Mouse (Mus musculus) hindbrain, embryonic 15.5 days (tissue): ENCODE results near the gene Map3k1. TPM values are rescaled to one million over a fixed set of nuclear protein-coding genes. Genes with fewer than 3 reads are reported as not detected.

Experiments used
- ATAC-seq: fragments of 200-750 bp; cut with Nextera tagmentation; 2 replicates; pipeline ENCODE4 v1.8.0; 2017; ENCODE audit warnings: low read depth, moderate number of reproducible peaks, moderate TSS enrichment; ENCODE audit not compliant: low FRiP score
- H3K27ac ChIP-seq: fragments of 300-500 bp; sonication (generic); replicated peaks from 2 replicates; pipeline ENCODE4 v1.5.1; 2015; ENCODE audit warnings: mild to moderate bottlenecking, inconsistent platforms
- H3K27me3 ChIP-seq: fragments of 300-500 bp; sonication (generic); 2 replicates; pipeline ENCODE4 v1.6.1; 2015; ENCODE audit warnings: control low read depth, inconsistent platforms
- H3K36me3 ChIP-seq: fragments of 300-500 bp; sonication (generic); 2 replicates; pipeline ENCODE4 v1.6.1; 2015; ENCODE audit warnings: control low read depth, inconsistent platforms
- H3K4me1 ChIP-seq: fragments of 300-500 bp; sonication (generic); replicated peaks from 2 replicates; pipeline ENCODE4 v1.6.1; 2015; ENCODE audit warnings: control low read depth, inconsistent platforms
- H3K4me2 ChIP-seq: fragments of 300-500 bp; sonication (generic); 2 replicates; pipeline ENCODE4 v1.6.1; 2015; ENCODE audit warnings: moderate library complexity, mild to moderate bottlenecking, inconsistent platforms
- H3K4me3 ChIP-seq: fragments of 300-500 bp; sonication (generic); 2 replicates; pipeline ENCODE4 v1.5.1; 2015; ENCODE audit warnings: mild to moderate bottlenecking, inconsistent platforms
- H3K9ac ChIP-seq: fragments of 300-500 bp; sonication (generic); 2 replicates; pipeline ENCODE4 v1.6.1; 2015; ENCODE audit warnings: inconsistent platforms
- H3K9me3 ChIP-seq: fragments of 300-500 bp; sonication (generic); 2 replicates; pipeline ENCODE4 v1.6.1; 2016; ENCODE audit warnings: control low read depth, inconsistent platforms
- WGBS: fragments of 180-500 bp; shearing (Covaris S2); methylation state at CpG from one replicate; pipeline ENCODE4 v1.1.7; 2015; 5-methylcytosine and 5-hydroxymethylcytosine counted together
- polyA plus RNA-seq: library from polyadenylated mRNA; unstranded; fragments of >200 nt; fragmentation: Nextera tagmentation; extraction: Ambion mirVana; gene quantifications from 2 replicates; pipeline ENCODE4 v1.2.1, GENCODE M21; 2015

The Map3k1 gene
- polyA plus RNA-seq, 1 experiment from 2014 or later, result 11.3 TPM

DNA sequence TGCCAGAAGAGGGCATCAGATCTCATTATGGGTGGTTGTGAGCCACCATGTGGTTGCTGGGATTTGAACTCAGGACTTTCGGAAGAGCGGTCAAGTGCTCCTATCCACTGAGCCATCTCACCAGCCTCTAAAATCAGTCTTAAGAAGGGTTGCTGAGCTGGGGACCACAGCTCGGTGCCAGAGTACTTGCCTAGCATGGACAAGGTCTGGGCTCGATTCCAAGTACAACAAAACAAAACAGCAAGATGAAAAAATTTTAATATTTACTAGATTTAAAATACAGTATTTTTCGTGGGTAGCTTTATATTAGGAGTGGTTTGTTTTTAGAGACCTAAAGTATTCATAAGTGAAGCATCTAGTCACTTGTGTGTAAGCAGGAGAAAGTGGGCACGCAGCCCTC lies 55.5 kb downstream of the Map3k1 start:
- ATAC-seq, result no peak
- peaks cover 88% of the 10 kb centered on the region for H3K36me3 ChIP-seq
- no peaks in the 10 kb centered on the region for H3K9me3 ChIP-seq
- no peak overlapping the region for H3K4me3 ChIP-seq
- H3K4me2 ChIP-seq, result no peak overlapping the region
- H3K27ac ChIP-seq, result no peak overlapping the region
- no peak overlapping the region for H3K9ac ChIP-seq
- H3K4me1 ChIP-seq, result no peaks in the 10 kb centered on the region
- WGBS, result 92% methylated on average over 6 of the region's 6 CpGs
- no peaks in the 10 kb centered on the region for H3K27me3 ChIP-seq

DNA sequence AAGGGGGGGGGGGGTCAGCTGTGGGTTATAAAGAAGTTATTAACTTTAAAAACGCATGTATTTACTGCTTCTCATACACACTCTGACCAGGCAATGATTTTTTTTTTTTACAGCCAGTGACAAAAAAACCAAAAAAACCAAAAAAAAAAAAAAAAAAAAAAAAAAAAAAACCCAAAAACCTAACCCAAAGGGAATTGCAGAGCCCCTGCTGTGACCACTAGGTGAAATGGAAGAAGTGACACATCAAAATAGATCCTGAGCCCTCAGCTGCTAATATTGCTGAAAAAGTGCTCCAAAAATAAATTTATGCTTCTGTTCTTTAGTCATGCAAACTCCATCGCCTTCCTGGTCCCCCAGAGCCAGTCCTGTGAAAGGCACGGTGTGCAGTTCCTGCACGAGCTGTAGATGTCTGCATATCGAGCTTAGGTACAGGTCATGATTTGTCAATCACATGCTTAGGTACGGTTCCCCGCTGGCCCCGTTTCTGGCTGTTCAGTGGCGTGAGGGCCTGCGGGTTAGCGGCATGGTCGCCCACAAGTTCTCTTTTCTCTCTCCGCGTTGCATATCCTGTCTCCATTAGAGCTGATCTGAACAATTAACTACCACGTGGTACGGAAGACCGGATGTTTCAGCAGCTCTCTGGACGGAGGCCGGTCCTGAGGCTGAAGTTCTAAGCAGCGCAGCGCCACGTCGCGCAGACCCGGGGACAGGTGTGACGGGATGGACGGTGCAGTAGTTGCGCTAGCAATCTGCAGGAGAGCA lies 60.3 kb downstream of the Map3k1 start:
- H3K36me3 ChIP-seq, result peaks cover 47% of the 10 kb centered on the region
- no peak overlapping the region for H3K27ac ChIP-seq
- no peak for ATAC-seq
- no peak overlapping the region for H3K9ac ChIP-seq
- WGBS, result 93% methylated on average over 28 of the region's 28 CpGs
- no peaks in the 10 kb centered on the region for H3K9me3 ChIP-seq
- no peaks in the 10 kb centered on the region for H3K4me1 ChIP-seq
- no peak overlapping the region for H3K4me3 ChIP-seq
- no peaks in the 10 kb centered on the region for H3K27me3 ChIP-seq
- H3K4me2 ChIP-seq, result no peak overlapping the region

DNA sequence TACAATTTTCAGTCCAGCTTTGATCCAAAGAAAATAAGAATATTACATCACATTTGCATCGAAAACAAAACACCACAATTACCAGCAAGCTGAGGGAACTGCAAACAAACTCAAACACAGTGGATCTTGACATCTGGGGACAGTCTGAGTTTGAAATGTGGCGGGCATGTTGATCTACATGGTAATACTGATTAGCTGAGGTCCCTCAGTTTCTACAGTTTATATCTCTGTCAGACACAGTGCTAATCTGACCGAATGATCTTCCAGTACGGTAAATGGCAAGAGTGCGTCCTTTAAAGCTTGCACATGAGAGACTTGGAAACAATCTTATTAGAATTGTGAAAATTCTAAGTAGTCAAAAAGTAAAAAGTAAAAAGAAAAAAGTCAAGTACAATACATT lies 62.0 kb downstream of the Map3k1 start:
- Histone ChIP-seq H3K9me3 (no peaks in the 10 kb centered on the region), H3K27me3 (no peaks in the 10 kb centered on the region), H3K4me1 (no peaks in the 10 kb centered on the region), H3K9ac (no peak overlapping the region), H3K4me2 (no peak overlapping the region), H3K4me3 (no peak overlapping the region), H3K36me3 (peaks cover 33% of the 10 kb centered on the region), H3K27ac (no peak overlapping the region)
- no peak for ATAC-seq
- 94% methylated on average over 5 of the region's 5 CpGs for WGBS

DNA sequence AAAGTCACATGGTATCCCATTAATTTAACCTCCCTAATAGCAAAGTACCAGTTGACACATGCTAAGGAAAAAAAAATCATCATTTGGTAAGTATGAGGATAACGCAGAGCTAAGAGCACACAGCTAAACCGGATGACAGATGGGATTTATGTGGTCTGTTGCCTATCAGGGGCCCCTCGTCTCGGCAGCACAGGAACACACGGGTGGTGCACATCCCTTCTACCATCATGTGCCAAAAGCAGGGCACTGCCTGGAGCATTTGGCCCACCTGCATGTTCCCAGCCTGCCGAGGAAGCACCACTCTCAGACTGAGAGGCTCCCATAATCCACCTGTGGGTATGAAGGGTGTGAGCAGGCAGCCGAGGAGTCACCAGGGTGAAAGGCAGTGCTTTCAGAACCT lies 63.6 kb downstream of the Map3k1 start:
- H3K27ac ChIP-seq, result no peak overlapping the region
- WGBS, result 72% methylated on average over 7 of the region's 7 CpGs
- H3K9ac ChIP-seq, result no peak overlapping the region
- peak; percentile 48; the same call in 1 of the 2 replicates for ATAC-seq
- H3K36me3 ChIP-seq, result peaks cover 23% of the 10 kb centered on the region
- H3K9me3 ChIP-seq, result no peaks in the 10 kb centered on the region
- H3K4me2 ChIP-seq, result no peak overlapping the region
- no peak overlapping the region for H3K4me3 ChIP-seq
- no peaks in the 10 kb centered on the region for H3K4me1 ChIP-seq
- H3K27me3 ChIP-seq, result no peaks in the 10 kb centered on the region

DNA sequence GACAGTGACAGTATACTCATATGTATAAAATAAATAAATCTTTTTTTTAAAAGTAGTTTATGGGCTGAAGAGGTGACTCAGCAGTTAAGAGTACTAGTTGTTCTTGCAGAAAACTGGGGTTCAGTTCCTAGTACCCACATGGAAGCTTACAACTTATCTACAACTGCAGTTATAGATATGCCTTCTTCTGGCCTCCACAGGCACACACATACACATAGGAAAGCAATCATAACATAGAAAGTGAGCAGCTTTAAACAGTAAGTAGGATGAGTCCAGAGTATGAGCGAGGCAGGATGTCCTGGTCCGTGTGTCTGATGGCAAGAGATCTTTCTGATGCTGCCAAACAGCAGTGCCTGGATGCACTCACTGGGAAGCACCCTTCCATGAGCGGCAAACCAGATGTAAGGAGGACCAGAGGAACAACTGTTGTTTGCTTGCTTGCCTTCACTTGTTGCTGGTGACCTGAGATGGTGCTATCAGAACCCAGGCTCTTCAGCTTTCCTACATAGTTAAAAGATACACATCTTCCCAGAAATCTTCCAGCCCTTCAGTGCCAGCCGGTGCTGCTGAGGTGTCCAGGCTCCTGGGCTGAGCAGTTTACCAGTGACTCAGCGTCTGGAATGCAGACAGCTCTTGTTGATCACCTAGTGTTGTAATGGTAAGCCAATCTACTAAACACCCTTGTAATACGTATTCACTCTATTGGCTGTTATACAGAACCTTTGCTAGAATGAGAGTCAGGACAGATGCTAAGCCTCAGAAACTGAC lies 64.4 kb downstream of the Map3k1 start:
- WGBS, result 87% methylated on average over 6 of the region's 6 CpGs
- Histone ChIP-seq H3K4me2 (no peak overlapping the region), H3K27me3 (no peaks in the 10 kb centered on the region), H3K27ac (no peak overlapping the region), H3K4me3 (no peak overlapping the region), H3K9me3 (no peaks in the 10 kb centered on the region), H3K9ac (no peak overlapping the region), H3K36me3 (peaks cover 16% of the 10 kb centered on the region), H3K4me1 (no peaks in the 10 kb centered on the region)
- ATAC-seq, result no peak

DNA sequence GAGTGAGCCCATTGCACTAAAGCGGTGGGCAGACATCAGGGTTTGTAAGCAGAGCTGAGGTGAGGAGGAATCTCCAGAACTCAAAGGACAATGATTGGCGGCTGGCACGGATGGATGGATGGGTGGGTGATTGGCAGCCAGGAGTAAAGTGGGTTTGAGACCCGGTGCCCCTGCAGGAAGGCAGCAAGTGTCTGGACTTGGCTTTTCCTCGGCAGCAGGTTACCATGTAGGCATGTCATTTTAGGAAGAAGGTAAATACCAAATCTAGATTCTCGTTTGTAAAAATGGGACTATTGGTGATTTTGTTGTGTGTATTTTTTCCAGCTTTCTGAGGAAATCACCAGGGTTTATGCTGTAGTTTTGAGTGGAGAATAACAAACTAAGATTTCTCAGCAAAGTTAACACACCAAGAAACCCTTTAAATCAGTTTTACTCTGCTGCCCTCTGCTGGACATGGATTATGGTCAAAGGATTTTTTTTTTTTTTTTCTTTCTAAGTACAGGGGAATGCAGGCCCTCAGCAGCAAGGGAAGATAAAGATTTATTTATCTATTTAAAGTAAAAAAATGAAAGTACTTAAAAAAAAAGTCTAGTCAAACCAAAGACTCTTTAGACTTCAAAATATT lies 66.7 kb downstream of the Map3k1 start:
- H3K4me3 ChIP-seq, result no peak overlapping the region
- no peak overlapping the region for H3K4me2 ChIP-seq
- H3K27me3 ChIP-seq, result no peaks in the 10 kb centered on the region
- H3K9ac ChIP-seq, result no peak overlapping the region
- no peaks in the 10 kb centered on the region for H3K36me3 ChIP-seq
- ATAC-seq, result no peak
- no peaks in the 10 kb centered on the region for H3K4me1 ChIP-seq
- H3K27ac ChIP-seq, result no peak overlapping the region
- H3K9me3 ChIP-seq, result no peaks in the 10 kb centered on the region
- 61% methylated on average over 6 of the region's 6 CpGs for WGBS

DNA sequence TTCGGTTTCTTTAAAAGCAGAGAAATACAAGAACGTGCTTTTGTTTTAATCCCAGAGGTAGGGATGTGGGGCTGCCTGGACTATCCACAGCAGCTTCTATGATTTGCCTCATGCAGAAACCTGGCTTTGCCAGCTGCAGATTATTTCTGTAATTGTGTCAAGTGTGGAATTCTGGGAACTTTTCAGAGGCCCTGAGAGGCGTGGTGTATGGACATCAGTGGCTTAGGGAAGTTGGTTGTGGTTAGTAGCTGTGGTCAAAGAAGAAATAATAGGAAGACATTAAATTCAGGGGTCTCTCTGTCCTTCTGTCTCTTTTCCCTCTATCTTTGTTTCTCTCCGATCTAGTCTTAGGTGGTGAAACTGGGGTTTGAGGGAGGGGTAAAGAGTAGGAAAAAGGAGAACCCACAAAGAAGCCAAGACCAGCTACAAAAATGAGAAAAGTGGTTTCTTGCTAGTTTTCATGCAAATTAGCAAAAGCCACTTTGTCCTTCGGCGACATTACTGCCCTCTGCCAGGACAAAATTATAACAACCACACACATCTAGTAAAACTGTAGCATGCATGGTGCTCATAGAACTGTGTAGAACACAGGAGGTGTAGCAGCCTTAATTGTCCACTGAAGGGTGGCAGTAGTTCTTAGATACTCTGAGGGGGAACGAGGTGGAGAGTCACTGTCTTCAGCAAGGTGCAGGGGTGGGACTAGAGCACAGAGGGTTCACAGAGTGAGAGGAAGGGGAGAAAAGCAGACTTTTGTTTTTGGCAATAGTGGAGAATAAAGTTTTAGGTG lies 67.4 kb downstream of the Map3k1 start:
- no peak overlapping the region for H3K9ac ChIP-seq
- H3K4me1 ChIP-seq, result no peaks in the 10 kb centered on the region
- whole genome bisulfite sequencing, result 81% methylated on average over 7 of the region's 7 CpGs
- H3K36me3 ChIP-seq, result no peaks in the 10 kb centered on the region
- no peak overlapping the region for H3K4me3 ChIP-seq
- no peaks in the 10 kb centered on the region for H3K9me3 ChIP-seq
- no peak for ATAC-seq
- no peak overlapping the region for H3K4me2 ChIP-seq
- H3K27ac ChIP-seq, result no peak overlapping the region
- H3K27me3 ChIP-seq, result no peaks in the 10 kb centered on the region

DNA sequence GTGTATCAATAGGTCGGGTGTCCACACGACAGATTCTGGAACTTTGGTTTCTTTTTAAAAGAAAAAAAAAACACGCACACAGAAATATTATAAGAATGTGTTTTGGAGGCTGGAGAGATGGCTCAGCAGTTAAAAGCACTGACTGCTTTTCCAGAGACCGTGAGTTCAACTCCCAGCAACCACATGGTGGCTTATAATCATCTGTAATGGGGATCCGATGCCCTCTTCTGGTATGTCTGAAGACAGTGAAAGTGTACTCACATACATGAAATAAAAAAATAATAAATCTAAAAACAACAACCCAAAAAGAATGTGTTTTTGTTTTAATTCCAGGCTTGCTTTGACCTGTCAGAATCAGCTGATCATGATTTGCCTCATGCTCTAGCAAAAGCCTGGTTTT lies 81.9 kb downstream of the Map3k1 start:
- H3K4me3 ChIP-seq, result no peak overlapping the region
- no peaks in the 10 kb centered on the region for H3K36me3 ChIP-seq
- H3K9ac ChIP-seq, result no peak overlapping the region
- H3K27me3 ChIP-seq, result no peaks in the 10 kb centered on the region
- WGBS, result 93% methylated on average over 5 of the region's 5 CpGs
- H3K4me1 ChIP-seq, result peaks cover 10% of the 10 kb centered on the region
- no peak overlapping the region for H3K4me2 ChIP-seq
- no peaks in the 10 kb centered on the region for H3K9me3 ChIP-seq
- H3K27ac ChIP-seq, result no peak overlapping the region
- no peak for ATAC-seq

DNA sequence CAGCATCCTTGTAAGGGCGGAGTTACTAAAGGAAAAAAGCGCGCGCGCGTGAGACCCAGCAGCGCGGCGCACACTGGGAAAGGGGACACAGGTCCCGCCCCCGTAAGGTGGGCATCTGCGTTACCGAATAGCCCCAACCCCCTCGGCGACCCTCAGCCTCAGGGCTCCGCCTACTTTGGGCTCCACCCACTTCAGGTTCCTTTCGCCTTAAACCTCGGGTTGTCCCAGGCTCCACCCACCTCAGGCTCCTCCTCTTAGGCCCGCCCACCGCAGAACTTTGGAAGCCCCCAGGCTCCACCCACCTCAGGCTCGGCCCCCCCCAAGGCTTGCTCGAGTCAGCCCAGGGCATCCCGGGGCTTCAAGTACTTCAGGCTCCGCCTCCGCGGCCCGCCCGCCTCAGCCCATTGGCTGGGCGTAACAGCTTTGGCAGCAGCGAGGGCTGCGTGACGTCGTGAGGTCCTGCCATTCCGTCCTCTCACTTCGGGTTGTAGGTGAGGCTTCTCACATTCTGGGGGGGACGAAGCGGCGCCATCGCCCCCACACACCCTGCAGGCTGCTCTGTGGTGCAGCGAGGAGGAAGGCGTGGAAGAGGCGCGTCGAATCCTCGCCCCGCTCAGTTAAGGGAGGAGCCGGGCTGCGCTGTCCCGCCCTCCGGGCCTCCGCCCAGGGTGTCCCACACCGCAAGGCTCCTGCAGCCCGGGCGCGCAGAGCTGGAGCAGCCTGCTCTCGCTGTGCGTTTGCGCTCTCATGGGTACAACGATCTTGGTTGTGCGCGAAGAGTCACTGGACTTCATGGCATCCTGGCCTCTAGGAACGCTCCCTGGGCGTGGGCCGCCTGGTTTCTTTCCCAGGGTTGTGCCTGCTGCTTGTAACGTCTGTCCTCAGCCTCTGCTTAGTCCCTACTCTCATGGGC lies 83.4 kb downstream of the Map3k1 start:
- under 1% methylated on average over 65 of the region's 65 CpGs for WGBS
- peak overlapping the region; percentile 81 for H3K27ac ChIP-seq
- H3K9ac ChIP-seq, result peak overlapping the region; percentile 61
- no peaks in the 10 kb centered on the region for H3K9me3 ChIP-seq
- ATAC-seq, result peak; percentile 100
- no peaks in the 10 kb centered on the region for H3K27me3 ChIP-seq
- no peaks in the 10 kb centered on the region for H3K36me3 ChIP-seq
- peak overlapping the region; percentile 76 for H3K4me3 ChIP-seq
- peak overlapping the region; percentile 89 for H3K4me2 ChIP-seq
- H3K4me1 ChIP-seq, result peaks cover 10% of the 10 kb centered on the region

DNA sequence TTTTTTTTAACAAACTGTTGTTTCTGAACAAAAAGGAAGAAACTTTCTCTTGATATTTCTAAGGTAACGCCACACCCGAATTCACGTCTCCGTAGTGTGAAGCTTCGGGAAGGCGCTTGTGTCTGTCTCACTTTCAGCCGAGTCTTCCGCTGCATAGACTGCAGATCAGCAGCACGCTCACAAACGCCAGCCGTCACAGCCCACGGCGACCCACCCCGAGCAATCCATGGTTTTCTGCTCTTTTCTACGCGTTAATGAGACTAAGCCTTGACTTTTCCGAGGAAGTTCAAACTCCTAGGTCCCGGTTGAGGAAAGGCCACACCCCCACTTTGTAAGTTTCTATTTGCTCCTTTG lies 84.0 kb downstream of the Map3k1 start:
- ATAC-seq, result no peak
- H3K4me1 ChIP-seq, result peaks cover 10% of the 10 kb centered on the region
- H3K9me3 ChIP-seq, result no peaks in the 10 kb centered on the region
- H3K27me3 ChIP-seq, result no peaks in the 10 kb centered on the region
- no peaks in the 10 kb centered on the region for H3K36me3 ChIP-seq
- H3K27ac ChIP-seq, result no peak overlapping the region
- WGBS, result under 1% methylated on average over 18 of the region's 18 CpGs
- peak overlapping the region; percentile 89 for H3K4me2 ChIP-seq
- peak overlapping the region; percentile 61 for H3K9ac ChIP-seq
- H3K4me3 ChIP-seq, result peak overlapping the region; percentile 76

DNA sequence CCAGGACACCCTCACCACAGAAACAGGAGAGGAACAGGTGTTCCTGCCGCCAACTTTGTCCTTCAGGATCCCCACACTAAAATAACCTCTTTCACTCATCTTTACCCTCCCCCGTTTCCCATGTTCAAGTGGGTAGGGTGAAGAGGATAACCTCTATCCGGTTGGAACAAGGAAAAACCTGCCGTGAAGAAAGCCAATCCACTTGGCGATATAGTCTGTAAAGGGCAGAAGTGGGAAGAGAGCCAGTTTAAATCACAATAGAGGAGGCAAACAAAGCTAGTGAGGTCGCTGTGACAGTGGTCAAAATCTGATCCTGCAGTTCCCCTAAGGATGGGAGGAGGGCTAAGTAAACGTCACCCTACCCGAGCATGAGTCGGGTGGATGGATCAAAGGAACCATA lies 89.1 kb downstream of the Map3k1 start:
- no peak overlapping the region for H3K9ac ChIP-seq
- H3K27ac ChIP-seq, result no peak overlapping the region
- peaks cover 4% of the 10 kb centered on the region; the same call in 1 of the 2 replicates for H3K4me1 ChIP-seq
- no peak overlapping the region for H3K4me2 ChIP-seq
- no peak for ATAC-seq
- H3K9me3 ChIP-seq, result no peaks in the 10 kb centered on the region
- no peaks in the 10 kb centered on the region for H3K27me3 ChIP-seq
- peaks cover 21% of the 10 kb centered on the region for H3K36me3 ChIP-seq
- H3K4me3 ChIP-seq, result no peak overlapping the region
- WGBS, result 65% methylated on average over 9 of the region's 9 CpGs
